Mouse (Mus musculus): ENCODE results near the gene Tas2r106. TPM values are rescaled to one million over a fixed set of nuclear protein-coding genes. Genes with fewer than 3 reads are reported as not detected.
A peak's percentile ranks its signal among the peaks of the same experiment; 100 is the strongest.

Gene Tas2r106
- total RNA-seq (2021) = not detected
- long read RNA-seq, experiment 1 = 0 reads
- long read RNA-seq, experiment 2 = 0 reads

GRCm38 (mm10) chr6:131678786-131679185, at the start of gene Tas2r106:
Gene Tas2r106, minus strand, starts transcription at chr6:131678886.
- no peak for TF ChIP-seq CTCF (conservative IDR thresholded peaks at IDR 0.05)
- H3K4me3 ChIP-seq = no peak within 1 kb of the TSS
- no peak for DNase-seq (ENCODE audit: low spot score in 2 of 2)
- no peak within 1 kb of the TSS for H3K27ac ChIP-seq

GRCm38 (mm10) chr6:131712803-131713202, 34.1 kb upstream of the Tas2r106 start:
- Histone ChIP-seq H3K27ac (no peak overlapping the region), H3K4me3 (no peak overlapping the region)
- no peak for DNase-seq (ENCODE audit: low spot score in 2 of 2)
- TF ChIP-seq CTCF (conservative IDR thresholded peaks at IDR 0.05) = peak; percentile 36; the same call in 1 of the 2 replicates

GRCm38 (mm10) chr6:131689963-131690362, 11.3 kb upstream of the Tas2r106 start, which contains the start of gene Tas2r114:
Gene Tas2r114, minus strand, starts transcription at chr6:131690063.
- TF ChIP-seq CTCF (conservative IDR thresholded peaks at IDR 0.05) = no peak
- no peak within 1 kb of the TSS for H3K27ac ChIP-seq
- no peak within 1 kb of the TSS for H3K4me3 ChIP-seq
- DNase-seq (ENCODE audit: low spot score in 2 of 2) = no peak

- DNase-seq (ENCODE audit: low spot score in 2 of 2) = no peak
- no peak for TF ChIP-seq CTCF (conservative IDR thresholded peaks at IDR 0.05)
- Histone ChIP-seq H3K27ac (no peak within 1 kb of the TSS), H3K4me3 (no peak within 1 kb of the TSS)
These were observed 8.7 kb upstream of the Tas2r106 start, which contains the start of gene Tas2r105 for GRCm38 (mm10) chr6:131687395-131687794. Gene Tas2r105, minus strand, starts transcription at chr6:131687495.

- Histone ChIP-seq H3K4me3 (no peak within 1 kb of the TSS), H3K27ac (no peak within 1 kb of the TSS)
- no peak for TF ChIP-seq CTCF (conservative IDR thresholded peaks at IDR 0.05)
- no peak for DNase-seq (ENCODE audit: low spot score in 2 of 2)
These were observed 7.0 kb upstream of the Tas2r106 start, which contains the start of gene Tas2r104 for GRCm38 (mm10) chr6:131685644-131686043. Gene Tas2r104, minus strand, starts transcription at chr6:131685744.

- DNase-seq (ENCODE audit: low spot score in 2 of 2) = no peak
- Histone ChIP-seq H3K4me3 (no peak within 1 kb of the TSS), H3K27ac (no peak within 1 kb of the TSS)
- no peak for TF ChIP-seq CTCF (conservative IDR thresholded peaks at IDR 0.05)
These were observed 18.6 kb downstream of the Tas2r106 start, which contains the start of gene Tas2r107 for GRCm38 (mm10) chr6:131660049-131660448. Gene Tas2r107, minus strand, starts transcription at chr6:131660149.

GRCm38 (mm10) chr6:131630812-131631211, 47.9 kb downstream of the Tas2r106 start, which contains the start of gene Tas2r130:
Gene Tas2r130, minus strand, starts transcription at chr6:131630912.
- Histone ChIP-seq H3K27ac (no peak within 1 kb of the TSS), H3K4me3 (no peak within 1 kb of the TSS)
- no peak for TF ChIP-seq CTCF (conservative IDR thresholded peaks at IDR 0.05)
- DNase-seq (ENCODE audit: low spot score in 2 of 2) = no peak

Other genes with a start within 250 kb of the Tas2r106 start
- not detected for gene 5430401F13Rik, start 192.5 kb downstream of the Tas2r106 start, total RNA-seq (2021)
- not detected for gene Gm6619, start 192.5 kb downstream of the Tas2r106 start, total RNA-seq (2021)
- gene Tas2r130, start 48.0 kb downstream of the Tas2r106 start, total RNA-seq (2021) = not detected
- not detected for gene Tas2r107, start 18.7 kb downstream of the Tas2r106 start, total RNA-seq (2021)
- not detected for gene Tas2r104, start 6.9 kb upstream of the Tas2r106 start, total RNA-seq (2021)
- gene Tas2r105, start 8.6 kb upstream of the Tas2r106 start, total RNA-seq (2021) = not detected
- not detected for gene Tas2r114, start 11.2 kb upstream of the Tas2r106 start, total RNA-seq (2021)

Measured in layer of hippocampus, adult 2 months (tissue).